Mouse (Mus musculus) urinary bladder, postnatal 4 days (tissue): ENCODE results near the gene Polh.
A peak's percentile ranks its signal among the peaks of the same experiment; 100 is the strongest.

Experiments used
- DNase-seq, 2 experiments: peaks; one replicate each; pipeline ENCODE4 v3.0.0; 2021 to 2022; ENCODE audit warnings: low spot score in 2 of 2

The Polh gene

GRCm38 (mm10) chr17:46168318-46168717 lies 34.1 kb downstream of the Polh start:
- DNase-seq: no peak

GRCm38 (mm10) chr17:46167014-46167413 lies 35.4 kb downstream of the Polh start:
- no peak for DNase-seq

GRCm38 (mm10) chr17:46166270-46166669 lies 36.2 kb downstream of the Polh start:
- no peak for DNase-seq

- DNase-seq: no peak
Measured at GRCm38 (mm10) chr17:46165460-46165859, 37.0 kb downstream of the Polh start.

GRCm38 (mm10) chr17:46164791-46165190 lies 37.7 kb downstream of the Polh start:
- no peak for DNase-seq

- DNase-seq: no peak
Measured at GRCm38 (mm10) chr17:46164301-46164700, 38.1 kb downstream of the Polh start.

- no peak for DNase-seq
Measured at GRCm38 (mm10) chr17:46162951-46163421, 39.5 kb downstream of the Polh start.

GRCm38 (mm10) chr17:46162551-46162950 lies 39.9 kb downstream of the Polh start:
- DNase-seq: no peak

GRCm38 (mm10) chr17:46161710-46162109 lies 40.7 kb downstream of the Polh start:
- no peak for DNase-seq

- DNase-seq: no peak
Measured at GRCm38 (mm10) chr17:46161179-46161578, 41.3 kb downstream of the Polh start.

- DNase-seq: peak; percentile 92
Measured at GRCm38 (mm10) chr17:46160686-46161085, 41.8 kb downstream of the Polh start, which contains the start of gene Gtpbp2. TSS of gene Gtpbp2 (plus strand) at chr17:46161032.

GRCm38 (mm10) chr17:46160090-46160662 lies 42.3 kb downstream of the Polh start:
- peak; percentile 84 to 89 for DNase-seq

GRCm38 (mm10) chr17:46159236-46159635 lies 43.2 kb downstream of the Polh start:
- no peak for DNase-seq

- no peak for DNase-seq
Measured at GRCm38 (mm10) chr17:46157131-46157530, 45.3 kb downstream of the Polh start.

GRCm38 (mm10) chr17:46156680-46157079 lies 45.8 kb downstream of the Polh start:
- no peak for DNase-seq

GRCm38 (mm10) chr17:46154336-46154735 lies 48.1 kb downstream of the Polh start:
- DNase-seq: no peak

GRCm38 (mm10) chr17:46152847-46153782 lies 49.3 kb downstream of the Polh start, which contains the start of gene Mad2l1bp:
TSS of gene Mad2l1bp (minus strand) at chr17:46153553.
- peak; percentile 82 to 85 for DNase-seq

- DNase-seq: peak; percentile 79 to 86
Measured at GRCm38 (mm10) chr17:46143578-46144423, 58.6 kb downstream of the Polh start, which contains the start of gene Rsph9. TSS of gene Rsph9 (minus strand) at chr17:46144216.

- no peak for DNase-seq
Measured at GRCm38 (mm10) chr17:46139872-46140271, 62.6 kb downstream of the Polh start.

GRCm38 (mm10) chr17:46138563-46139236 lies 63.7 kb downstream of the Polh start:
- no peak for DNase-seq

GRCm38 (mm10) chr17:46132862-46133261 lies 69.6 kb downstream of the Polh start:
- no peak for DNase-seq
